Mouse (Mus musculus) hindbrain, embryonic 16.5 days (tissue): ENCODE measurements at regions not wholly inside any gene's neighbourhood (a gene's known extent, or its start where the extent isn't known, plus 50 kb on each side); places are given as distances from the start of the nearest gene placed in this dataset.
"Not testable (repeated sequence)": the region's sequence is repeated elsewhere in the genome, so short reads cannot be mapped to it uniquely, and the experiment has no call there.

Source experiments
- ATAC-seq: fragments of 200-750 bp; cut with Nextera tagmentation; 2 replicates; pipeline ENCODE4 v1.8.0; 2017; ENCODE audit warnings: moderate TSS enrichment, moderate library complexity
- H3K27ac ChIP-seq: fragments of 300-500 bp; sonication (generic); 2 replicates; pipeline ENCODE4 v1.5.1; 2014; ENCODE audit warnings: low read depth, mild to moderate bottlenecking, control low read depth, low read length, moderate library complexity
- H3K27me3 ChIP-seq: fragments of 300-500 bp; sonication (generic); replicated peaks from 2 replicates; pipeline ENCODE4 v1.6.1; 2014; ENCODE audit warnings: low read length; ENCODE audit not compliant: control insufficient read depth, insufficient read depth
- H3K36me3 ChIP-seq: fragments of 300-500 bp; sonication (generic); 2 replicates; pipeline ENCODE4 v1.6.1; 2014; ENCODE audit warnings: mild to moderate bottlenecking, low read length, moderate library complexity, mixed read lengths; ENCODE audit not compliant: control insufficient read depth, insufficient read depth
- H3K4me1 ChIP-seq: fragments of 300-500 bp; sonication (generic); 2 replicates; pipeline ENCODE4 v1.6.1; 2014; ENCODE audit warnings: low read depth, low read length; ENCODE audit not compliant: control insufficient read depth, insufficient read depth
- H3K4me2 ChIP-seq: fragments of 300-500 bp; sonication (generic); 2 replicates; pipeline ENCODE4 v1.6.1; 2014; ENCODE audit warnings: mild to moderate bottlenecking, low read length, control low read depth, moderate library complexity
- H3K4me3 ChIP-seq: fragments of 300-500 bp; sonication (generic); 2 replicates; pipeline ENCODE4 v1.5.1; 2014; ENCODE audit warnings: mild to moderate bottlenecking, low read length, control low read depth, moderate library complexity
- H3K9ac ChIP-seq: fragments of 300-500 bp; sonication (generic); 2 replicates; pipeline ENCODE4 v1.6.1; 2014; ENCODE audit warnings: low read depth, mild to moderate bottlenecking, control low read depth, low read length, moderate library complexity
- H3K9me3 ChIP-seq: fragments of 300-500 bp; sonication (generic); 2 replicates; pipeline ENCODE4 v1.6.1; 2014; ENCODE audit warnings: mild to moderate bottlenecking, low read length, moderate library complexity; ENCODE audit not compliant: control insufficient read depth
- WGBS: fragments of 180-500 bp; shearing (Covaris S2); extraction: QIAGEN DNeasy Blood & Tissue Kit; methylation state at CpG from one replicate; pipeline ENCODE4 v1.1.7; 2014; 5-methylcytosine and 5-hydroxymethylcytosine counted together

DNA sequence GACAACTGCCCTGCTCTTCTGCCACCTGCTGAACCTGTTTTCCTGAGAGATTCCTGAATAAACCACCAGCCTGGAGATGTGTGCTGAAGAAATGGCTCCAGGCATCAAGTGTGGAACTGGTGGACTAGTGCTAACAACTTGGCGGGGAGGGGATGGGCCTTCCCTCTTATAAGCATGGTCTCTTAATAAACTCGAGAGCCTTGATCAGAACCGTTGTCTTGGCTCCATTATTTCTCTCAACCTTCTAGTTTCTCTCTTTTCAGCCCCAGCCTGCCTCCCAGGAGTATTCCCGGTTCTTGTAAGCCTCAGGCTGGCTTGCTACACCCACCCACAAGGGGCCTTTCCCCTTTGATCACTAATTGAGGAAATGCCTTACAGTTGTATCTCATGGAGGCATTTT is 473.0 kb upstream of the Cntn5 start:
- Histone ChIP-seq H3K4me3 (no peak overlapping the region), H3K4me1 (no peaks in the 10 kb centered on the region), H3K36me3 (no peaks in the 10 kb centered on the region), H3K4me2 (no peak overlapping the region), H3K9me3 (no peaks in the 10 kb centered on the region), H3K27me3 (no peaks in the 10 kb centered on the region), H3K27ac (no peak overlapping the region), H3K9ac (no peak overlapping the region)
- 76% methylated on average over 4 of the region's 4 CpGs for WGBS
- no peak for ATAC-seq

DNA sequence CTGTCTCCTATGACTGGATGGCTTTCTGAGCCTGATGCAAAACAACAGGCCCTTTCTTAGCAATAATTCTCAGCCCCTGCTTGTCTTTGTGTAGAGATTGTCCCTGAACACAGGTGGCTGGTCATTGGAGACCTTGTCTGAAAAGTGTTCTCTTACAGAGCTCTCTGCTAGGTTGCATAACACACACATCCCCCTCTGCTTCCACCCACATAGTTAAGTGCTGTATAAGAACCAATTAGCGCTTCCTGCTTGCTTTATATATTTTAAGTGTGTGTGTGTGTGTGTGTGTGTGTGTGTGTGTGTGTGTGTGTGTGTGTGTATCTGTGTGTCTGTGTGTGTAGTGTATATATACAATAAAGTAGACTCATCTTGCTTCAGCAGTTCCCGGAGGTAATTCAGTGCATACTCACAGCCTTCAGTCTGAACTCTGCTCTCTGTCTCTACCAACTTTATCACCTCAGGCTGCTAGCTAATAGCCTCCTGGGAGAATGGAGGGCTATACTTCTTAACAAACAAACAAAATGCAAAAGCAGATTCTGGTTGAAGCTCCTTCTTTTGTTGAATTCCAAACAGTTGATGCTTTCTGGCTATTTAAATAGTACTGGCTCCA is 468.8 kb upstream of the Cntn5 start:
- Histone ChIP-seq H3K4me3 (no peak overlapping the region), H3K27ac (no peak overlapping the region), H3K9me3 (no peaks in the 10 kb centered on the region), H3K4me2 (no peak overlapping the region), H3K27me3 (no peaks in the 10 kb centered on the region), H3K9ac (no peak overlapping the region), H3K4me1 (no peaks in the 10 kb centered on the region), H3K36me3 (no peaks in the 10 kb centered on the region)
- ATAC-seq: no peak
- 92% methylated on average over 2 of the region's 2 CpGs for WGBS

DNA sequence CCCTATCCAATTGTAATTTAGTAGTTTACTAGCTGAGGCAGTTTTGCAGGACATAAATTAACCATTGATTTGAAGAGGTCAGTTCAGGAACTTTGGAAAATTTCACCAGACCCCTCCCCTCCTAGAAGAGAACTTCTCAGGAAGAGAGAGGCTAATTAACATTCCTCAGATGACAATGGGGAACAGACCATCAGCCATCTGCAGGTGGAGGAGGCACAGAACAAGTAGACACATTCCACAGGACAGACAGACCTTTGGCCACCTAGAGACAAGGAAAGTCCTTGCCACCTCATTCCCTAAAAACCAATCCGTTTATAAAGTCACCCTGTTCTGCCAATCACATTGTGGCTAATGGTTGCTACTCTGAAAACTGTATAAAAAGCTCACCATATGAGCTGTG is 463.5 kb upstream of the Cntn5 start:
- H3K4me1 ChIP-seq: no peaks in the 10 kb centered on the region
- no peaks in the 10 kb centered on the region for H3K9me3 ChIP-seq
- ATAC-seq: no peak
- H3K9ac ChIP-seq: no peak overlapping the region
- H3K4me2 ChIP-seq: no peak overlapping the region
- whole genome bisulfite sequencing: 56% methylated on average over 1 of the region's 1 CpGs
- no peak overlapping the region for H3K27ac ChIP-seq
- no peak overlapping the region for H3K4me3 ChIP-seq
- H3K36me3 ChIP-seq: no peaks in the 10 kb centered on the region
- H3K27me3 ChIP-seq: no peaks in the 10 kb centered on the region

DNA sequence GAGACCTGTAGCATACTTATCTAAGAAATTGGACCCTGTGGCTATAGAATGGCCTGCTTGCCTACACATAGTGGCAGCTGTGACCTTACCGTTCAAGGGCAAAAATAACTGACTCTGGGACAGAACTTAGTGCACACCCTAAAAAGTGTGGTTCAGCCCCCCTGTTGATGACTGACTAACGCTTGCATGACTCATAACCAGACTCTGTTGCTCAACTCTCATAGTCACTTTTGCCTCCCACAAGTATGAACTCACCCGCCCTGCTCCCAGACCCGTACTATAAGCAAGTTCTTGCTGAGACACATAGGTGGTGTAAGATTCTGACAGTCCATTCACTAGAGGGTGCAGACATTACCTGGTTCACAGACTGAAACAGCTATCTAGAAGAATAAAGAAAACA is 424.3 kb upstream of the Cntn5 start:
- no peak for ATAC-seq
- Histone ChIP-seq H3K9me3 (no peaks in the 10 kb centered on the region), H3K4me2 (no peak overlapping the region), H3K9ac (no peak overlapping the region), H3K4me3 (no peak overlapping the region), H3K4me1 (no peaks in the 10 kb centered on the region), H3K36me3 (no peaks in the 10 kb centered on the region), H3K27me3 (no peaks in the 10 kb centered on the region), H3K27ac (no peak overlapping the region)
- 91% methylated on average over 4 of the region's 4 CpGs for WGBS

DNA sequence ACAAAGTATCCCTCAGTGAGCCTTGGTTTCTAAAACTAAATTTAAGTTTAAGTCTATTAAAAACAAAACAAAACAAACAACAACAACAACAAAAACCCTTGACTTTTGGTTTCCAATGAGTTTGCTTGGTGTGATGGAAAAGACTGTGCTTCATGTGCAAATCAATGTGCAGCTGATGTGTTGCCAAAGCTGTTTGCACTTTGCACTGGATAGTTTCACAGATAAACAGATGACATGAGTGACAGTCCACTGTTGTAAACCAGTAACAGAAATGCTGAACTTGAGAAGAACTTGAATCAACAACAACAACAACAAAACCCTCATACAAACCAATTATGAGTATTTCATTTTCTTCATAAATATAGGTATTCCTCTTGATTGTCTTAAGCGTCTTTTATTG is 412.6 kb upstream of the Cntn5 start:
- no peaks in the 10 kb centered on the region for H3K27me3 ChIP-seq
- H3K27ac ChIP-seq: no peak overlapping the region
- WGBS: 86% methylated on average over 1 of the region's 1 CpGs
- no peaks in the 10 kb centered on the region for H3K4me1 ChIP-seq
- H3K9me3 ChIP-seq: no peaks in the 10 kb centered on the region
- H3K36me3 ChIP-seq: no peaks in the 10 kb centered on the region
- H3K9ac ChIP-seq: no peak overlapping the region
- H3K4me2 ChIP-seq: no peak overlapping the region
- H3K4me3 ChIP-seq: no peak overlapping the region
- no peak for ATAC-seq

DNA sequence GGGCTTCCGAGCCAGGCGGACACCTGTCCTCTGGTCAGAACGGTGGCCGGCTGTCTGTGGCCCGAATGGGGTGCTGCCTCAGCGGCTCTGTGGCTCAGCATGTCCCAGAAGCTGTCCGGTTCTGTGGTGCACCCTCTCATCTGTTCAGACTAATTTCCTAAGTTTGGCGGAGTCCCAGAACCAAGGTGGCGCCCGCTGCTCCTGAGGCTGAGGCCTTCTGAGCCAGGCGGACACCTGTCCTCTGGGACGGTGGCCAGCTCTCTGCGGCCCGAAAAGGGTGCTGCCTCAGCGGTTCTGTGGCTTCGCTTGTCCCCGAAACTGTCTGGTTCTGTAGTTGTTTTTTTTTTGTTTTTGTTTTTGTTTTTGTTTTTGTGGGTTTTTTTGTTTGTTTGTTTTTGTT is 392.5 kb upstream of the Cntn5 start:
- not testable (repeated sequence) for ATAC-seq, H3K27ac ChIP-seq
- WGBS: 98% methylated on average over 16 of the region's 17 CpGs

DNA sequence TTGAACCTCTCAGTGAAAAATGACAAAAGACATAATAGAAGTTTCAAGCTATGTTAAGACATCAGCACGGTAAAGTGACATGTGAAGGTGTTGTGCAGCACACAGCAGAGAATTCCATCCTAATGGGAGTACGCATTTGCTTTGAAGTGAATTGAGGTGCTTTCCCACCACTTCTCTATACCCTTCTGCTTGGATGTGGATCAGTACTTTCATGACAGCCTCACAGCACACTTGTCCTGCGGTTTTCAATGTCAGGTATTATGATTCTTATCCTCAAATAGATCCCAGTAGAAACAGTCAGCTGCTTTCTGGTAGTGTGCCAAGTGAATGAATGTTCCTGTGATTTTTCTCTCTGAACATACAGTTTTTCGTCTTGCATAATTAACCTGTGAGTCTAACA is 380.6 kb upstream of the Cntn5 start:
- Histone ChIP-seq H3K9me3 (no peaks in the 10 kb centered on the region), H3K4me3 (no peak overlapping the region), H3K27ac (no peak overlapping the region), H3K36me3 (no peaks in the 10 kb centered on the region), H3K27me3 (no peaks in the 10 kb centered on the region), H3K4me1 (no peaks in the 10 kb centered on the region), H3K9ac (no peak overlapping the region), H3K4me2 (no peak overlapping the region)
- ATAC-seq: no peak
- 73% methylated on average over 4 of the region's 4 CpGs for WGBS

More for the DNA sequence above, 392.5 kb upstream of the Cntn5 start:
- H3K9me3 ChIP-seq, H3K36me3 ChIP-seq, H3K4me1 ChIP-seq, H3K4me2 ChIP-seq, H3K4me3 ChIP-seq, H3K27me3 ChIP-seq, H3K9ac ChIP-seq: not testable (repeated sequence)

DNA sequence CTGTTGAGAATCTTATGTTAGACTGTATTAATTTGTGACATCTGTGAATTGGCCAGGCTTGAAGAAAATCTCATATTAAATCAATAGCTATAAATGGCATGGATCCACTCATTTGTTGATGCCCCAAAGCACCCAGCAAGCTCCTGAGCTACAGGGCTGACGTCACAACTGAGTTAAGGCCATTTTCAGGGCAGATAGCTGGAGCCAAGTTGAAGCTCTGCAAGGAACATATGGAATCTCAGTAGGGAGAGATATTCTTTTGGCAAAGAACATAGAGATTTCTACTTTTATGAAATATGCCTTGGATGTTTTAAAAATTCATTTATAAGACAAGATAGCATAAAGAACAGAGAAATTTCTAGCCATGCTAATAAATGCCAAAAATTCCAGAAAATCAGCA is 380.0 kb upstream of the Cntn5 start:
- H3K27ac ChIP-seq: no peak overlapping the region
- H3K27me3 ChIP-seq: no peaks in the 10 kb centered on the region
- no peak for ATAC-seq
- H3K9me3 ChIP-seq: no peaks in the 10 kb centered on the region
- H3K4me2 ChIP-seq: no peak overlapping the region
- H3K9ac ChIP-seq: no peak overlapping the region
- no peak overlapping the region for H3K4me3 ChIP-seq
- H3K4me1 ChIP-seq: no peaks in the 10 kb centered on the region
- WGBS: 83% methylated on average over 1 of the region's 1 CpGs
- no peaks in the 10 kb centered on the region for H3K36me3 ChIP-seq

DNA sequence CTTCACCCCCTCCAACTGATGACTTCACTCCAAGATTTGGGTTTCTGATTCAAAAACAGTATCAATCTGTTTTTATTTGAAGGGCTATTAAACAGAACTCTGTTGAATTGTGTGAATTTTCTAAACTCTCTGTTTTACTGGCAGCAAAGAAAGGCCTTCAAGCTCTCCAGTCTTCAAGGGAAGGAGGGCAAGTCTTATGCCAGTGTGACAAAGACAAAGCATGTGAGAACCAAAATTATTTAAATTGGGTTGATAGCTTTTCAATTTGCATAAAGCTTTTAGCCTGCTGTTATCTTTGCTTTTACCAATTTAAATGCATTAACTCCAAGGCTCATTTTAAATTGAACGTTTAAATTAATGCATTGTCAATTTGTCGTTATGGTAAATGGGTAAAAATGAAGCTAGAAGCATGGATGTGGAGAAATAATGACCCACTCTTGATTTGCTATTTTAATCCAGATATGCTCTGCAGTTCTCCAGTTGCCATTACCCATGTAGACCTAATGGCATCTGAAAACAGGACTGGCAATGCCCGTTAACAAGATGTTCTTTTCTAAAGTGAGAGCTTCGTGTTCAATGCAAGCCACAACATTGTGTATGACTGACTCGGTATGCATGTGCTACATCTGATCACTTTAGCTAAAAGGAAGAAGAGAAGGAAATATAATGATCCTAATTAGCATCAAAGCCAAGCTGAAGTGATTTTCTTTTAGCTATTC is 375.0 kb upstream of the Cntn5 start:
- H3K4me1 ChIP-seq: no peaks in the 10 kb centered on the region
- H3K4me2 ChIP-seq: no peak overlapping the region
- no peaks in the 10 kb centered on the region for H3K36me3 ChIP-seq
- H3K27me3 ChIP-seq: no peaks in the 10 kb centered on the region
- ATAC-seq: no peak
- WGBS: 65% methylated on average over 5 of the region's 5 CpGs
- no peak overlapping the region for H3K4me3 ChIP-seq
- H3K27ac ChIP-seq: no peak overlapping the region
- no peaks in the 10 kb centered on the region for H3K9me3 ChIP-seq
- H3K9ac ChIP-seq: no peak overlapping the region
